Mouse (Mus musculus) heart, embryonic 16.5 days (tissue): ENCODE measurements around the gene Baz2b. TPM values are rescaled to one million over a fixed set of nuclear protein-coding genes. Genes with fewer than 3 reads are reported as not detected.

Experiments
- ATAC-seq: fragments of 200-750 bp; cut with Nextera tagmentation; replicated peaks from 2 replicates; pipeline ENCODE4 v1.8.0; 2017; ENCODE audit warnings: moderate number of reproducible peaks; ENCODE audit not compliant: insufficient read depth, low FRiP score; ENCODE audit errors: extremely low read depth
- H3K27ac ChIP-seq: fragments of 300-500 bp; sonication (generic); 2 replicates; pipeline ENCODE4 v1.5.1; 2014; ENCODE audit warnings: mild to moderate bottlenecking, low read length, control low read depth, moderate library complexity
- H3K27me3 ChIP-seq: fragments of 300-500 bp; sonication (generic); 2 replicates; pipeline ENCODE4 v1.6.1; 2014; ENCODE audit warnings: low read length, mixed read lengths; ENCODE audit not compliant: control insufficient read depth, insufficient read depth
- H3K36me3 ChIP-seq: fragments of 300-500 bp; sonication (generic); 2 replicates; pipeline ENCODE4 v1.6.1; 2014; ENCODE audit not compliant: control insufficient read depth, insufficient read depth
- H3K4me1 ChIP-seq: fragments of 300-500 bp; sonication (generic); 2 replicates; pipeline ENCODE4 v1.6.1; 2014; ENCODE audit warnings: low read length, mixed read lengths; ENCODE audit not compliant: control insufficient read depth, insufficient read depth
- H3K4me2 ChIP-seq: fragments of 300-500 bp; sonication (generic); 2 replicates; pipeline ENCODE4 v1.6.1; 2014; ENCODE audit warnings: low read depth, mild to moderate bottlenecking, control low read depth, low read length
- H3K4me3 ChIP-seq: fragments of 300-500 bp; sonication (generic); 2 replicates; pipeline ENCODE4 v1.5.1; 2014; ENCODE audit warnings: mild to moderate bottlenecking, control low read depth, low read length
- H3K9ac ChIP-seq: fragments of 300-500 bp; sonication (generic); 2 replicates; pipeline ENCODE4 v1.6.1; 2014; ENCODE audit warnings: low read length, control low read depth
- H3K9me3 ChIP-seq: fragments of 300-500 bp; sonication (generic); replicated peaks from 2 replicates; pipeline ENCODE4 v1.6.1; 2016; ENCODE audit warnings: low read length; ENCODE audit not compliant: control insufficient read depth
- WGBS: fragments of 180-500 bp; shearing (Covaris S2); extraction: QIAGEN DNeasy Blood & Tissue Kit; methylation state at CpG from one replicate; pipeline ENCODE4 v1.1.7; 2014; 5-methylcytosine and 5-hydroxymethylcytosine counted together
- polyA plus RNA-seq: library from polyadenylated mRNA; unstranded; fragments of >200 nt; fragmentation: Nextera tagmentation; extraction: Ambion mirVana; gene quantifications from 2 replicates; pipeline ENCODE4 v1.2.1, GENCODE M21; 2015

Baz2b gene
- polyA plus RNA-seq, 1 experiment from 2014 or later = 42.7 TPM

DNA sequence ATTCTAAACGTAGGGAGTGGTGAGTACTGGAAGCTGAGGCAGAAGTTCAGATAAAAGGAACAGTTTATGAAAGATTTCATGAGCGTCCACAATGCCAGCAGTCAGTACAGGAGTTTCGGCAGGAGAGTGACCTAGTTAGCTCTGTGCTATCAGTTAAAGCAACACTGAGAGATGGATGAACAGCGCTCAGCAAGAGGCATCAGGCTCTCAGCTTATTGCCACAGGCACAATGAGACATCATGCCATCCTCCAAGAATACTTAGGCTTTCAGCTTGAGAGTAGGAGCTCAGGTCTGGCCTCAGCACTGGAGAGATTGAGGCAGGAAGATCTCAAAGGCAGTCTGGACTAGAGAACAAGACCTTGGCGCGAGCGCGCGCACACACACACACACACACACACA lies 160.3 kb downstream of the Baz2b start:
- 0 out of 2 replicates have a peak, but pooled peaks cover 3% of the 10 kb centered on the region for H3K9me3 ChIP-seq
- H3K4me1 ChIP-seq = peaks cover 16% of the 10 kb centered on the region

DNA sequence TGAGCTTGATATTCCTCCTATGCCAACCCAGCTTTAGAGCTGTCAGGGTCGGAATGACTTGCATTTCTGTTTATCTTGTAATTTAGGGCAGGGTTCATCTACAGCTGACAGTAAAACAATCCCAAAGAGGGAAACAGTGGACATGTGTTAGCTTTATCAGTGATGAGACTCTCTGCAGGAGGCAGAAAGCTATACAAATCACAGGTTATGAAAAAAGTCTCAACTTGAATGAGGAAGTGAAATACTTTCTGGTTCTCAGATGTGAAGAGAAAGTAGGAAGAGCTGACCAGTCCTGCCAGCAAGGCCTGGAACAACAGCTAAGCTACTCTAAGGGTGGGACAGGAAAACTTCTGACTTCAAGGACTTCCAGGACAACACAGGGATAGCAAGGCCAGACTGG lies 163.6 kb downstream of the Baz2b start:
- Histone ChIP-seq H3K36me3 (0 out of 2 replicates have a peak, but pooled peaks cover 3% of the 10 kb centered on the region), H3K27ac (peak overlapping the region; percentile 59), H3K4me2 (no peak overlapping the region), H3K4me1 (peaks cover 13% of the 10 kb centered on the region), H3K9ac (no peak overlapping the region), H3K9me3 (0 out of 2 replicates have a peak, but pooled peaks cover 3% of the 10 kb centered on the region), H3K4me3 (no peak overlapping the region), H3K27me3 (no peaks in the 10 kb centered on the region)
- WGBS = 29% methylated on average over 1 of the region's 1 CpGs
- ATAC-seq = no peak

More for the DNA sequence above, 160.3 kb downstream of the Baz2b start:
- ATAC-seq = no peak
- no peaks in the 10 kb centered on the region for H3K27me3 ChIP-seq
- WGBS = 86% methylated on average over 9 of the region's 9 CpGs
- H3K4me2 ChIP-seq = no peak overlapping the region
- 0 out of 2 replicates have a peak, but pooled peaks cover 3% of the 10 kb centered on the region for H3K36me3 ChIP-seq
- no peak overlapping the region for H3K4me3 ChIP-seq
- H3K9ac ChIP-seq = no peak overlapping the region
- H3K27ac ChIP-seq = no peak overlapping the region

DNA sequence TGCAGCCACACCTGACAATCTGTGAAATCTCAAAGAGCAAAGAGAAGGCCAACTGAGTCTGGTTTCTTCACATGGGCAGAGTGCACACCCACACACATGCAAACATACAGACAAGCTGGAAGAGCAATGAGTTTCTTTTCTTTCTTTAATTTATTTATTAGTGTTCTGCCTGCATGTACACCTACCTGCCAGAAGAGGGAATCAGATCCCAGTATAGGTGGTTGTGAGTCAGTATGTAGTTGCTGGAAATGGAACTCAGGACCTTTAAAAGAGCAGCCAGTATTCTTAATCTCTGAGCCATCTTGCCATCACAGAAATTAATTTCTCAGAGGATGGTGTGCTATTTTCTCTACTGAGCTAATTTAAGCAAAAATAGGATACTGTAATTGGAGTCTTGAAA lies 164.7 kb downstream of the Baz2b start:
- no peak overlapping the region for H3K4me2 ChIP-seq
- no peak overlapping the region for H3K27ac ChIP-seq
- H3K4me3 ChIP-seq = no peak overlapping the region
- 0 out of 2 replicates have a peak, but pooled peaks cover 3% of the 10 kb centered on the region for H3K9me3 ChIP-seq
- H3K9ac ChIP-seq = no peak overlapping the region
- H3K36me3 ChIP-seq = 0 out of 2 replicates have a peak, but pooled peaks cover 3% of the 10 kb centered on the region
- ATAC-seq = no peak
- peaks cover 6% of the 10 kb centered on the region for H3K4me1 ChIP-seq
- H3K27me3 ChIP-seq = no peaks in the 10 kb centered on the region

DNA sequence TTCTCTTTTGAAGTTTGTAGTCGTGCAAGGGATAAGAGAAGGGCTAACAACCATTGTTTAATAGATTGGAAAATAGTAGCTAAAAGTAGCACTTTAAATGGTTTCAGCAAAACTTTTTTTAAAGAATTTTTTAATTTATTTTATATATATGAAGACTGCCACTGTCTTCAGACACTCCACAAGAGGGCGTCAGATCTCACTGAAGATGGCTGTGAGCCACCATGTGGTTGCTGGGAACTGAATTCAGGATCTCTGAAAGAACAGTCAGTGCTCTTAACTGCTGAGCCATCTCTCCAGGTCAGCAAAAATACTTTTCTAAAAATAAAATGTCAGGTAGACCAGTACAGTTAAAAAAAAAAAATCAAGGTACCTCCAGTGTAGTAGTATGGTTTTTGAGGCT lies 165.1 kb downstream of the Baz2b start:
- peaks cover 6% of the 10 kb centered on the region for H3K4me1 ChIP-seq
- 0 out of 2 replicates have a peak, but pooled peaks cover 3% of the 10 kb centered on the region for H3K9me3 ChIP-seq
- no peak overlapping the region for H3K4me2 ChIP-seq
- no peak overlapping the region for H3K27ac ChIP-seq
- no peak for ATAC-seq
- H3K36me3 ChIP-seq = 0 out of 2 replicates have a peak, but pooled peaks cover 3% of the 10 kb centered on the region
- no peaks in the 10 kb centered on the region for H3K27me3 ChIP-seq
- no peak overlapping the region for H3K4me3 ChIP-seq
- 74% methylated on average over 2 of the region's 2 CpGs for WGBS
- H3K9ac ChIP-seq = no peak overlapping the region

DNA sequence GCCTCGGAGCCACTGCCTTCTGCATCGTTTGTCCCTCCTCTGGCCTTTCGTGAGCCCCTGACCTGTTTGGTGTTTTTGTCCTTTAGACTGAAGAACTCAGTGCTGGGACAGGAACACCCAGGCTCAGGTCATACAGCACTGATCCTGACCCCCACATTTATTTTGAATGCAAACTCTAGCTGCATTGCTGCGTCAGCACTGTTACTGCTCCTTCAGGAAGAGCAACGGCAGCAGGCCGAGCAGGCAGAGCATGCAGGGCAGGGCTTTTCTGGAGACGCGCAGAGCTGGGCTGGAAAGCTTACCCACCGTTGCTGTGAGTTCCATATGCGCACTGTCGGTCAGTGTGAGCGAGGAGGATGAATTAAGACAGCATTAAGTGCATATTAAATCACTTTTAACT lies 166.9 kb downstream of the Baz2b start:
- Histone ChIP-seq H3K27ac (no peak overlapping the region), H3K9ac (0 out of 2 replicates have a peak overlapping the region, but pooled peaks have one; percentile 30), H3K4me1 (peaks cover 6% of the 10 kb centered on the region), H3K4me2 (no peak overlapping the region), H3K4me3 (no peak overlapping the region), H3K27me3 (no peaks in the 10 kb centered on the region), H3K9me3 (0 out of 2 replicates have a peak, but pooled peaks cover 3% of the 10 kb centered on the region), H3K36me3 (0 out of 2 replicates have a peak, but pooled peaks cover 3% of the 10 kb centered on the region)
- 69% methylated on average over 12 of the region's 12 CpGs for WGBS
- no peak for ATAC-seq

GRCm38 (mm10) chr2:60041485-60042274 lies 168.0 kb downstream of the Baz2b start:
- 81% methylated on average over 4 of the region's 4 CpGs for WGBS

DNA sequence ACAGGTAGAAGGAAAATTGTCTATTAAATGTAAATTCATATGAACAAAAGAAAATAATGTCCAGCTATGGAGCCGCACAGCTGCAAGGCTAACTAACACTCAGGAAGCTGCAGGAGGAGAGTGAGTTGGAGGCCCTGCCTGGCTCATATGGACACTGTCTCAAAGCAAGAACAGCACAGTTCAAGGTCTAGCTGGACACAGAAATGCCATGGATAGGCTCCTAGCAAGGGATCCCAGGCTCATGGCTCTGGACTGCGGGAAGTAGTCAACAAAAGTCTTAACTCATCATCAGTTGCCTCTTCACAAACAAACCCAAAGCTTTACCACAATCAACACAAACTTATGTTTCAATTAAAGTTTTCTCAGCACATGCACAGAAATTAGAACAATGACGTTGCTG lies 169.5 kb downstream of the Baz2b start:
- H3K36me3 ChIP-seq = 0 out of 2 replicates have a peak, but pooled peaks cover 3% of the 10 kb centered on the region
- WGBS = 84% methylated on average over 3 of the region's 3 CpGs
- no peak overlapping the region for H3K4me3 ChIP-seq
- peaks cover 4% of the 10 kb centered on the region; the same call in 1 of the 2 replicates for H3K4me1 ChIP-seq
- H3K9me3 ChIP-seq = 0 out of 2 replicates have a peak, but pooled peaks cover 3% of the 10 kb centered on the region
- no peaks in the 10 kb centered on the region for H3K27me3 ChIP-seq
- no peak overlapping the region for H3K4me2 ChIP-seq
- ATAC-seq = no peak
- no peak overlapping the region for H3K9ac ChIP-seq
- H3K27ac ChIP-seq = no peak overlapping the region

More at GRCm38 (mm10) chr2:60041485-60042274, 168.0 kb downstream of the Baz2b start:
- Histone ChIP-seq H3K36me3 (0 out of 2 replicates have a peak, but pooled peaks cover 3% of the 10 kb centered on the region), H3K4me3 (no peak overlapping the region), H3K9me3 (0 out of 2 replicates have a peak, but pooled peaks cover 3% of the 10 kb centered on the region), H3K4me2 (no peak overlapping the region), H3K9ac (no peak overlapping the region), H3K27ac (no peak overlapping the region), H3K27me3 (no peaks in the 10 kb centered on the region), H3K4me1 (peaks cover 10% of the 10 kb centered on the region)
- ATAC-seq = no peak

DNA sequence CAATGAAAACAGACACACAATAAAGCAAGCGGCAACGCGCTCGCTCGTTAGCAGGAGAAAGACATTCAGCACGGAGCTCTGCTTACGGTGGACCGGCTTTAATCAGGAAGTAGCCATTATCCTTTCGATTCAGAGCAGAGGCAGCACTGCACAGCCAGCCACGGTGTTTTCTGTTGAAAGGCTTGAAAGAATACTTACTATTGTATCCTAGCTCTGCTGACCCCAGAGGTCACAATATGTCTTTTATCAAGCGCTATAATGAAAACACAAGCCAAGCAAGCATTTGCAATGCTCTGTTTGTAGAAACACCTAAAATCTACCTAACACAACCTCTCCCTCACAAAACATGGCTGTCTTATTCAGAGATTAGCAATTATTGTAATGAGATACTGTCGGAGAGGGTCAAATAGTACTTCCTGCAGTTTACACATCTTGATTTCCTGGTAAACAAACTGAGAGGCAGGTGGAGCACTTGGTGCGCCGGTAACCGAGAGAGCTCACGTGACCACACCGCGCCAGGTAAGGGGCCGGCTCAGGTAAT lies 172.6 kb downstream of the Baz2b start:
- peak overlapping the region; percentile 63 for H3K4me3 ChIP-seq
- WGBS = 16% methylated on average over 19 of the region's 19 CpGs
- 0 out of 2 replicates have a peak, but pooled peaks cover 4% of the 10 kb centered on the region for H3K4me1 ChIP-seq
- peak overlapping the region; percentile 64 for H3K4me2 ChIP-seq
- ATAC-seq = no peak
- H3K9me3 ChIP-seq = no peaks in the 10 kb centered on the region
- H3K9ac ChIP-seq = peak overlapping the region; percentile 67
- H3K27ac ChIP-seq = peak overlapping the region; percentile 66
- no peaks in the 10 kb centered on the region for H3K27me3 ChIP-seq
- no peaks in the 10 kb centered on the region for H3K36me3 ChIP-seq

DNA sequence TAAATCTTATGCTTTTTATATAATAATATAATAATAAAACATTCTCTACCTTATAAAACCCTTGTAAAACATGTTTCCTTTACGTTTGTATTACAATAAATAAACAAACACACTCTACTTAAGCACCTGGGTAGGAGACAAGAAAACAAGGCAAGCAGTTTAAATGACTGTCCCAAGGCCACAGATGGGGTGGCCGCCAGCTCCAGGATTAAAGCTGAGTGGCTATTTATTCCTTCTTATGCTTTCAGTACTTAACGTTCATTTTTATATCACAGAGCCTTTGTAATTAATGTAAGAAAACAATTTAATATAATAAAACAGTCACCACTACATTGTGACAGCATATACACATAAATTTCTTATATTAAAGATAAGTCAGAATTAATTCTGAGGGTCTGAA lies 173.3 kb downstream of the Baz2b start:
- Histone ChIP-seq H3K4me3 (no peak overlapping the region), H3K36me3 (no peaks in the 10 kb centered on the region), H3K9me3 (no peaks in the 10 kb centered on the region), H3K27me3 (no peaks in the 10 kb centered on the region), H3K4me1 (0 out of 2 replicates have a peak, but pooled peaks cover 4% of the 10 kb centered on the region), H3K27ac (no peak overlapping the region), H3K9ac (no peak overlapping the region), H3K4me2 (no peak overlapping the region)
- no peak for ATAC-seq
- WGBS = 60% methylated on average over 3 of the region's 3 CpGs
